Mouse (Mus musculus) adrenal gland, postnatal 36 days (tissue): ENCODE measurements around the gene Prkaa1. TPM values are rescaled to one million over a fixed set of nuclear protein-coding genes. Genes with fewer than 3 reads are reported as not detected.
"Not testable (repeated sequence)": the region's sequence is repeated elsewhere in the genome, so short reads cannot be mapped to it uniquely, and the experiment has no call there.

ENCODE experiments used
- DNase-seq, 2 experiments: peaks; one replicate each; pipeline ENCODE4 v3.0.0; 2021; ENCODE audit warnings: mixed read lengths in 1 of 2
- total RNA-seq, 2 experiments: library from RNA; stranded (reverse); gene quantifications; 2 replicates each; pipeline ENCODE4 v1.2.3; 2021

The Prkaa1 gene
- total RNA-seq, 2 experiments from 2014 or later = 35.1 to 39.9 TPM

GRCm38 (mm10) chr15:5165121-5165773, 21.6 kb downstream of the Prkaa1 start:
- DNase-seq = no peak

DNA sequence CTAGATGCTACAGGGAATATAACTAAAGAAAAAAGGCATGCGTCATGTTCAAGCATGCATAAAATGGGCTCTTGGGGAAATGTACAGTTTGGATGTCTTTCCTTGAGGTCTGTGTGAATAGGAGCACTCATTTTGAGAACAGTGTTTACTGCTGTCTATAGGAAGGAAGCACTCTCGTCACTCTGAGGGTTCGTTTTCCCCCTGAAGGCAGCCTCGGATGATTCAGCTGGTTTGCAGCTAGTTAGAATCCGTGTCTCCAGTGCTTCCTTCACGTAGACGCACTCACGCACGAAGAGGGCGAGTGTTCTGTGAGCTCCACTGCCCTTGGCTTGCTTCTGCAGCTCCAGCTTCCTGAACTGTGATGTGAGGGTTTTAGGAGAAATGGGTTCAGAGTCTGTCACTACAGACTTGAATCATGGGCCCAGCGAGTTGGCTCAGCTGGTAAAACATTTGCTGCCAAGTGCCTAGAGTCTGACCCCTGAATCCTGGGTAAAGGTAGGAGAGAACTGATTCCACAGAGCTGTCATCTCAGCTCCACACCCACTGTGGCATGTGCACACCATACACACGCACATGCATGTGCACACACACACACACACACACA, 29.7 kb downstream of the Prkaa1 start:
- no peak for DNase-seq

DNA sequence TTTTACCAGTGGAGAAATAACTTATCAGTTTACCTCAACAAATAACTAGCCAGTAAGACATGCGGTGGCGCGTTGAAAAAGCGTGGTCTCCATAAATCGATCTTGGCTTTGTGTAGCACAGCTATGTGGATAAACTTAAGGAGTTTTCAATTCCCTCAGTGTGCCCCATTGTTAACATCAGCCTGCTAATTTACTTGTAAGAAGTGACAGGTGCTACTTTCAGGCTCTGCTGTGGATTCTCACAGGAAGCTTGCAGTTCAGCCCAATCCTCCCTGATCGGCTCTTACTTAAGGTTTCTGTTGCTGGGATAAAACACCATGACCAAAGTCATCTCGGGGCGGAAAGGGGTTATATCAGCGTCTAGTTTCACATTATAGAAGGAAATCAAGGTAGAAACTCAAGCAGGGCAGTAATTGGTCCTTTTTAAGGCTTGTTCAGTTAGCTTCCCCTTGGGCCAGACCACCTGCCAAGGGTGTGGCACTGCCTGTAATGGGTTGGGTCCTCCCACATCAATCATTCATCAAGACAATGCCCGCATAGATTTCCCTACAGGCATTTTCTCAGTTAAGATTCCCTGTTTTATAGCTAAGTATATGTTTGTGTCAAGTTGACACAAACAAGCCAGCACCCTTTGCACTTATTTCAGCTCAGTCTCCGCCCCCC, 41.1 kb downstream of the Prkaa1 start:
- DNase-seq = no peak

DNA sequence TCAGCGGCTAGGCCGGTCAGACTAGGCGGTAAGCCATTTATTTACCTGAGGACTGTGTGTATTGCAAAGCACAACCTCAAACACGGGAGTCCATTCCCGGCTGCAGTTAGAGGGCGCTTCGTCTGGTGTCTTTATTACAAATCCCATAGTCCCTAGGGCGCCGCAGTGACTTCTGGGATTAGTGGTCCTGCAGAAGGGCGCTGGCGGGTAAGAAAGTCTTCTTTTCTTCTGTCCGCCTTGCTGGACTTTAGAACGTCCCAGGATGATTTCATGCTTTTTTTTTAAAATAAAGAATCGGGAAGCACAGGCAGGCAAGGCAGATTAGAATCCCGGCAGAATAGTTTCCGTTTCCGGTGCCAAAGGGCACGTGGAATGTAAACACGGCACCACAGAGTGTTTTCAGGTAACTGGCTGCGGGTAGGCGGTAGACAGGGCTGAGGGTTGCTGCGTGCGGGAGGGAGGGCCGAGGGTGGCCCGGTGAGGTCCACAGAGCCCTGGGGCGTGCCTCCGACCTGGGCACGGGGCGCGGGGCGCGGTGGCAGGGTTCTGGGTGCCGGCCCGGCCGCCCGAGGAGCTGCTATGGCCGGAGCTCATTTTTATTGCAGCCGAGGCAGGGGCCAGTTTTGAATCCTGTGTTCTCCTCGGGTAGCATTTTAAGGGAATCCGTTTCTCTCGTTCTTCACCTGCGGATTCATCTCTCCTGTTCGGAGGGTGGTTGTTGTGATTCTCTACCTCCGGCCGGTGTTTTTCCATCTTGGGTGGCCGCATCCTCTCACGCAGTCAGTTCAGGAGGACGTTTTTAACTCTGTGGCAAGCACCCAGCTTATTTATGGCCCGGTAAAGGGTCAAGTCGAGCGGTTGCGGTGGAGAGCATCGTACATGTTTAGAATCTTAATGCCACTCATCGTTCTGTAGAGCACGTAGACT, 42.0 kb downstream of the Prkaa1 start, which contains the start of gene Ttc33:
TSS of gene Ttc33 (plus strand) at position 160 of the 927 bp plus-strand sequence.
- peak; percentile 81 to 85 for DNase-seq

DNA sequence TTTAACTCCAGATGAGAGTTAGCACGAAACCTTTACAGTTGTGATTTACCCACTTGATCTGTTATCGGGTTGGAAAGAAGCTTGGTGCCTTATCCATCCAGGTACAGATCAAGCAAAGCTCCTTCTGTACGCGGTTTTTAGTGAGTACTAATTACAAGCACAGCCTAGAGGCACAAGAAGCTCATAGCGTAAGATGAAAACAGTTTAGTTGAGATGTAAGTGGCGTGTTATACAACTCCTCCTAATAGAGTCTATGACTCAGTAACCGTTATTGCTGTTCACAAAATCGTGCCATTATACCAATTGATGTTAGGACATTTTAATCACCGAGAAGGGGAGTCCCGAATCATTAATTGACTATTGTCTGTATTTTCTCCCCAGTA, 42.6 kb downstream of the Prkaa1 start:
- DNase-seq = no peak

DNA sequence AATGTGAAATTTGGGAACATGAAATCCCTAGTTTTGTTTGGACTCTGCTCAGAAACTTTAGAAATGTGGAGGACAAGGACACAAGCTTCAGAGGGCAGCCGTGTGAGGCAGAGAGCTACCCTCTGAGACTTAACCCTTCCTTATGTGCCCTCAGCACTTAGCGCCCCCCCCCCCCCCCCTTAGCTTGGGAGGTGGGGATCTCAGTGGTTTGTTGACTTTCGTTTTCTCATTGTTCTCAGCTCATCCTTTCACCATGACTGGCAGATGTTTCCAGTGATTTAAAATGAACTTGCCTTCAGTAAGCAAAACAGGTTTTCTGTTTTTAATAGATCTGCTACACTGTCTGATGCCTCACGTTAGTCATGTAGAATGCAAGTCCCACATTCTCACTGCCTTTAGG, 43.5 kb downstream of the Prkaa1 start:
- no peak for DNase-seq

DNA sequence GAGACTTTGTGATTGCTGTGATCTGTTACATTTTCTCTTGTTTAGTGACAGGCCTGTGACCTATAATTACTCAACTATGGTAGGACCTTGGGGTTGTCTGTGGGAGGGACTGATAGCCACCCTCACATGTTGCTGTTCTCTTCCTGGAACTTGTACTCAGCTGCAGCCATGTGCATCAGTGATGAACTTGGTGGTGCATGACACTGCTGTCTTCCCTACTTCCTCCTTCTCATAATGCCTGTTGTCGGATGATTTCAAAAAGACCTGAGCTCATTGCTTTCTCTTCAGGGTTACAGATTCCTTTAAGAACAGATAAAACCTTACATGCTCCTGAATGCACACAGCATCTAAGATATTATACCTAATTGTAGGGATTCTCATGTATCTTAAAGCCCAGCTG, 44.4 kb downstream of the Prkaa1 start:
- DNase-seq = no peak

DNA sequence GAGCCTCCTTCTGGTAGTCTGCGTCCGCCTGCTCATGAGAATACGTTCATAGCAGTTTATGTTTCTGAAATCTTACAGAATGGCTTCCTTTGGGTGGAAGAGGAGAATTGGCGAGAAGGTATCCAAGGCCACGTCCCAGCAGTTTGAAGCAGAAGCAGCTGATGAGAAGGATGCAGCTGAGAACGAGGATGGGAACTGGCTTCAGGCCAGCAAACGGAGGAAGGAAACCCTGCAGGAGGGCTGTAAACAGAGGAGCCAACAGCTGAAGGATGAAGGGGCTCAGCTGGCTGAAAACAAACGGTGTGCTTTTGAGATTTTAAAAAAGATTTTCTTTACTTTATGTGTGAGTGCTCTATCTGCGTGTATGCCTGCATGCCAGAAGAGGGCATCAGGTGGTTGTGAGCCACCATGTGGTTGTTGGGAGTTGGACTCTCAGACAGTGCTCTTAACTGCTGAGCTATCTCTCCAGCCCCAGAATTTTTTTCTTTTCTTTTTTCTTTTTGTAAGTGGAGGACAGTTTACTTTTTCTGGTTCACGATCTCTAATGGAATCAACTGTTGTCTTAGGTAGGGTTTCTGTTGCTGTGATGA, 45.9 kb downstream of the Prkaa1 start:
- no peak for DNase-seq

GRCm38 (mm10) chr15:5193833-5194232, 50.2 kb downstream of the Prkaa1 start:
- DNase-seq = no peak

DNA sequence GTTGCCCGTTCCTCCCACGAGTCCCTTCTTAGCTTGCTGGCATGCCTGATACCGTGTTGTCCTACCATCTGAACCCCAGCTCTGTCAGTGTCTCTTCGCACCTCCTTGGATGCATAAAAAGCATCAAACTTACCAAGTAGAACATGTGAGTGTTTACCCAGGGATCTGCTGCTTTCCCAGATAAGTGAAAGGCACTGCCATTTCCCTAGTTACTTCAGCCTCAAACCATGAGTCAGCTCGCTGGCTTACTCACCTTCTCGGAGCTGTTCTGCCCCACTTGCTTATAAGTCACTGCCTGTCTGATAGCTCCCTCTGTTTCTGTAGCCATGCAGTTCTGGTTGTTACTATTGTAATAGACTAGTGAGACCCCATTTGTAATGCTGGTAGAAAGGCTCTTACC, 50.8 kb downstream of the Prkaa1 start:
- DNase-seq = peak; percentile 53 to 61

GRCm38 (mm10) chr15:5194931-5195330, 51.3 kb downstream of the Prkaa1 start:
- DNase-seq = no peak

DNA sequence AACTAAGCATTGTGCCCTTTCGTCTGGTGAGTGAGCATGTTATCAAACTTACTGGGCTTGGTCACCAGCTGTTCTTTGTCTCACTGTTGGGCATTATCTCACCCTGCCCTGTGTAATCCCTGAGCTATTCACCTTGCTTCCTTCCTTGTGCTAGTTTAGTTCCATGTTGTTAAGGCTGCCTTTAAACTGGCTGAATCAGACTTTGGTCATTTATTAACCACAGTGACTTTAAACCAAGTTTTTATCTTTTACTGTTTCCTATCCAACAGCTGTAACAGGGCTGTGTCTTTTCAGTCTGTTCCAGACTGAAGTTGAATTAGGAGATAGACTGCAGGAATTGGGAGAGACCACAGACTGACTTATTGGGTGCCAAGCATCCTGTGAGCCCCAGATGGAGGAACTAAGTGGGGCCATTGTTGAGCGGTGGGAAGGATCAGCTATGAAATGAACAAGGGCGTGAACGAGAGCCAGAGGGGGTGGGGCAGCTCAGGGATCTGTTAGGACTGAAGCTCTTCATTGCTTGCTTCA, 52.4 kb downstream of the Prkaa1 start:
- no peak for DNase-seq

GRCm38 (mm10) chr15:5196691-5197090, 53.0 kb downstream of the Prkaa1 start:
- no peak for DNase-seq

DNA sequence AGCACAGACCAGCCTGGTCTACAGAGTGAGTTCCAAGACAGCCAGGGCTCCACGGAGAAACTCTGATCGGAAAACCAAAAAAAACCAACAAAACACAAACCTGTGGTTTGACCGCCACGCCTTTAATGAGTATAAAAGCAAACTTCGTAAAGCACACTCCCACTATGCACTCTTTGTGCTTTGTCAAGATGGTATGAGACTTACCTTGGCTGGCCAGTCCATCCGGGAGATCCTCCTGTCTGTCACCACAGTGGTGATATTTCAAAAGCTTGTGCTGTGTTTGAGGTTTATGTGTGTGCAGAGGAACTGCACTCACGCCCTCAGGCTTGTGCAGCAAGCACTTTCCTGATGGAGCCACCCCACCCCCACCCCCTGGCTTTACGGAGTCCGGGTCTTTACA, 61.6 kb downstream of the Prkaa1 start:
- DNase-seq = no peak

DNA sequence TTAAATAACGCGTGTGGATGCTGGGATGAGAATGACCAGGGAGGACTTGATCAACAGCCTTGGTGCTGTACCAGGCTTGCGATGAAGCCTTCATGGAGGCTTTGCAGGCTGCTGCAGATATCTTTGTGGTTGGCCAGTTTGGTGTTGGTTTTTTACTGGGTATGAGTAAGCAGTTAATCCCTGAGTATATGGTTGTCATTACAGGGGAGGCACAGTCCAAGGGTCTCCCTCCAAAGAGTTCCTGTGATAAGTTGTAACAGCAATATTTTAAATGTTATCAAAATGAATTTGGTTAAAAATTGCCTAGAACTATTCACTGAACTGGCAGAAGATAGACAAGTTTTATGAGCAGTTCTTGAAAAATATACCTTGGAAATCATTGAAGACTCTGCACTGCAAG, 65.5 kb downstream of the Prkaa1 start:
- DNase-seq = no peak

GRCm38 (mm10) chr15:5220491-5220890, 76.8 kb downstream of the Prkaa1 start:
- no peak for DNase-seq

DNA sequence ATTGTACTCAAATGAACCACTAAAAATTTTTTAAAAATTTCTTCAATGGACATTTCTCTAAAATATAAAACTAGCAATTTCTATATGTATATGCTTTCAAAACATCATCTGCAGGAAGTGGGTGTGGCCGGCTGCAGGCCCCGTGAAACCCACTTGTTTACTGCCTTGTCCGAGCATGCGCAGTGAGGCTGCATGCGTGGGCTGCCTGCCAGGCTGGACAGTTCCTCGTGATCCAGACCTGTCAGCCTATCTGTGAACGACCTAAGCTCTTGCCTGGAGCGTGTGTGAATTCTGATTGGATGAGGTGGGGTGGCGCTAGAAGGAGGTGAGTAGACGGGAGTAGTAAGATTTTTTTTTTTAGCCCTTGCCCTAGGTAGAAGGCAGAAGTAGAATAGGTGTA, 87.1 kb downstream of the Prkaa1 start:
- DNase-seq = not testable (repeated sequence)
